Mouse (Mus musculus): Measurements from ENCODE around the gene Cln6.
"Not testable (repeated sequence)": the region's sequence is repeated elsewhere in the genome, so short reads cannot be mapped to it uniquely, and the experiment has no call there.

Cln6 gene

DNA sequence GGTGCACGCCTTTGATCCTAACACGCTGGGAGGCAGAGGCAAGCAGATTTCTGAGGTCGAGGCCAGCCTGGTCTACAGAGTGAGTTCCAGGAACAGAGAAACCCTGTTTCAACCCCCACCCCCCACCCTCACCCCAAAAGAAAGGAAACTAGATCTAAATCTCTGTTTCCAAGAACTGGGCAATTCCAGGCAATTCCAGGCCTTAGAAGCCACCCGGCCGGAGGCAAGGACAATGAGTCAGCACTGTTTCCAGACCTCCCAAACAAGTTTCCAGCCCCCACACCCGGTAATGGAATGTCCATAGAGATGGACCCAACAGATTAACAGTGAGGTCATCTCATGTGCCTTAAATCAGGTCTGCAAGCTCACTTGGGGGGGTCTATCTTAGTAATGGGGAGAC, 8.7 kb upstream of the Cln6 start:
- DNase-seq: no peak

DNA sequence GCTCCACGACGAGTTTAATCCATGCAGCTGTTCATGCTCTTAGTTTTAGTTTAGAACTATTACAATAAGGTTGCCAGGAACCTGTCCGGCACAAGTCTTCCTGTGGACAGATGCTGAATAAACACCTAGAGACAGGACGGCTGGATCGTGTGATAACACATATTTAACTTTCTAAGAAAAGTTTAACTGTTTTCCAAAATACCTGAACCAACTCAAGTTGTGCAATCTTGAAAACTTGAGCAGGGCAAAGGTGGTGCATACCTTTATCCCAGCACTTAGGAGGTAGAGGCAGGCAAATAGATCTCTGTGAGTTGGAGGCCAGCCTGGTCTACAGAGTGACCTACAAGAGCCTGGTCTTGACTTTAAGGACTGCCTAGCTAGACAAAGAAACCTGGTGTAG, 3.7 kb upstream of the Cln6 start:
- DNase-seq: no peak

DNA sequence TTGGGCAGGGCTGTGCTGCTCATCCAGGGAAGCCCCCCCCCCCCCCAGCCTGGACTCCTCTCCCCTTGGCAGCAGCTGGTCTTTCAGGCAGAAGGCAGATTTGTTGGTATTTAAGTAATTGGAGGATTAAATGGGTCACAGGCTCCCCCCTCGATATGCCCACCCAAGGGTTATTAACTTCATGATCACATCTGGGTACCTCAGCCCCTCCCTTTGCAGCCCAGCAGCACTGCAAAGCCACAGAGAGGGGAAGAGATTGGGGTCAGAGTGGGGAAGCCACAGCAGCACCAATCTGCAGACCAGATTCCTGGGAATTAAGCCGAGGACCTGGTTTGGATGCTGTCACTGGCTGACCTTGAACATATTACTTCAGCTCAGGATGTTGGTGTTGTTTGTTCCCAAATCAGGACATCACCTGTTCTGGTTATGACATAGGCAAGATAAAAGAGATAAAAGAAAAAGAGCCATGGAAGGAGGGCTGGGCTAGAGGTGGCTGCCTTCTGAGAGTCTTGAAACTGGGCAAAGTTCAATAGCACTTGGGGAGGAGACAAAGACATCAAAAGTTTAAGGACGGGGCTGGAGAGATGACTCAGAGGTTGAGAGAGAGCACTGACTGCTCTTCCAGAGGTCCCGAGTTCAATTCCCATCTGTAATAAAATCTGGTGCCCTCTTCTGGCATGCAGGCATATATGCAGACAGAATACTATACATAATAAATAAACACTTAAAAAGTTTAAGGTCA, 2.7 kb upstream of the Cln6 start:
- peak; percentile 88 for DNase-seq

DNA sequence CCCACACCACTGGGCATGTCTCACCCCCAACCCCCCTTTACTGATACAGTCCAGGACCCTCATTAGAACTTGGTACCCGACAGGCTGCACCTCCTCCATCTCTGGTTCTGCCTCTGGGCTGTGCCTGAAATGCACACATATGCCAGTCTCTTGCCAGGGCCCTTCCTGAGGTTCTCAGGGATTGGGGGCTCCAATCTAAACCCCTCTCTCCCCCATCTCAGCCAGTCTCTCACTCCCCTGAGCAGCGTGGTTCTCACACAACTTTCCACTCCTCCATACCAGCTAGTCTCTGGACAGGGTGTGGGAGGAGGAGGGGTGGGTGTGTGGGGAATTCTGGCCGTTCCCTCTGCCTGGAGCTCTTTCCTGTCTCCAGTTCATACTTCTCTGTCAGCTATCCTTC, 974 bp upstream of the Cln6 start:
- no peak for DNase-seq

DNA sequence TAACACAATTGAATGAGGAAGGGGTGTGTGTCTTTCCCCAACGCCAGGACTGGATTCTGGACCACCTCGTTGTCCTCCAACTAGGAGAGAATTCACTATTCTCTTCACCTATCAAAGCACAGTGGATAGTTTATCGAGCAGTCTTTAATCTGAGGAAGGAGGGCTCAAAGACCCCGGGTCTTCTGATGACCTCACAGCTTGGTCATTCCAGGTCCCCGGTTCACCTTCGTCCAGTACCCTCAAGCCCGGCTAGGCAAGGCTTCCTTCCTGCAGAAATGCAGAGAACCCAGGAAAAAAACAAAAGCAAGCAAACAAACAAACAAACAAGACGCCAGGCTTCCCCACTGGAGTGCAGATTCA, 459 bp upstream of the Cln6 start:
- no peak for DNase-seq

DNA sequence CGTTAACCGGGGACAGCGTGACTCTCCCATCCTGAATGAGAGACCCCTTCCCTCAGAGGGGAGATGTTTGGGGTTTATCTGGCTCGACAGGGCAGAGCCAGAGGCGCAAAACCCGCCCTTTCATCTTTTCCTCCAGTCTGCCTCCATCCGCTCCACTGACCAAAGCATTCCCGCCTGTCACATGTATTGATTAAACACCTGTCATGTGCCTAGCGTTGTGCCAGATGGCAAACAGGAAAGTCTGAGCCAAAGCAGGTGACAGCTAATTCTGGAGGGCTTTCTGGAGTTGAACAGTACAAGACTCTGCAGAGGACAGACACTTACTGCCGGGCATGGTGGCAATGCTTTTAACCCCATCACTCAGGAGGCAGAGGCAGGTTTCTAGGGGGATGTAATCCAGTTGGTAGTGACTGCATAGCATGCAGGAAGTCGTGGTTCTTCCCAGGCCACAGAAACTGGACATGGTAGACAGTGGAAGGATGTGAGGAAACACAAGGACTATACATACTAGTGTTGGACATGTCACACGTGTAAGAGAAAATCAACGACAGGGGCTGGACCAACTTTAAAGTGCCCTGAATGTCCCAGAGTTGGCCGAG, 686 bp downstream of the Cln6 start:
- DNase-seq: peak; percentile 61

DNA sequence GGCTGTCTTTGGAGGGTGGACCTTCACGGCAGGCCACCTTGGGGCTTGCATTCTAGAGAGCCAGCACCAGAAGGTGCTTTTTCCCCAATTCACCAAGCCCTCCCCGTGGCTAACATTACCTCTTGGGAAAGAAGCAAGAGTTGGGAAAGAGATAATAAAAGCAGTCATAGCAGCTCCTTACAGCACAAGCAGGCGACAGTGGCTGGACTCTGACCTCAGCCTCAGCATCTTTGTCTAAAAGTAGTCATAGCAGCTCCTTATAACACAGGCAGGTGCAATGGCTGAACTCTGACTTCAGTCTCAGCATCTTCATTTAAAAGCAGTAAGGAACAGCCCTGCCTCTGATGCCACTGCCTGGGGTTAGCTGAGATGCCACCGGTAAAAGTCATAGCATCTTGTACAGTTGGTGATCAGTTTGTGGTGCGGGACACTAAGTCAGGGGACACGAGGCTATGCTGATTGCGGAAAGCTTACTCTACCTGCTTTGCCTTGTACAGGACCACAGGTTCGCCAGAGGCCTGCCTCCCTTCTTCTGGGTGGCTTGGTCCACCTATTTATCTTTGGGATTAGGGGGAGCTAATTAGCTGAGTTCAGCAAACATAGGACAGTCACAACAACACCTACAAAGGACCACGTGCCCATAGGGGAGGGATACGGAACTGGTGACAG, 4.9 kb downstream of the Cln6 start:
- no peak for DNase-seq

DNA sequence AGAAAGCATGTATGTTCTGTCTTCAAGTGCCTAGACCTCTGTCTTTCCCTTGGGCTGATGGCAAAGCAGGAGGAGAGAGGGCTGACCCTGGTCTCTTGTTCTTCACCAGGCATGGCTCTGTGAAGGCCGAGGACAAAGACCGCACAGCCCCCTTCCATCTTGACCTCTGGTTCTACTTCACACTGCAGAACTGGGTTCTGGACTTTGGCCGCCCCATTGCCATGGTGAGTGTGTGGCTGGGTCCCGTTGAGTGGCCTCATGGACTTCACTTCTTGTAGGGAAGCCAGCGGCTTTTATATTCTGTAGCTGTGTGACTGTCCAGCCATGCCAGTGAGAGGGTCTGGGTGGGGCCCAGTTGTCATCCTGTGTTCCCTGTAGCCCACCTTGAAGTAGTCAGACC, 5.9 kb downstream of the Cln6 start:
- DNase-seq: no peak

DNA sequence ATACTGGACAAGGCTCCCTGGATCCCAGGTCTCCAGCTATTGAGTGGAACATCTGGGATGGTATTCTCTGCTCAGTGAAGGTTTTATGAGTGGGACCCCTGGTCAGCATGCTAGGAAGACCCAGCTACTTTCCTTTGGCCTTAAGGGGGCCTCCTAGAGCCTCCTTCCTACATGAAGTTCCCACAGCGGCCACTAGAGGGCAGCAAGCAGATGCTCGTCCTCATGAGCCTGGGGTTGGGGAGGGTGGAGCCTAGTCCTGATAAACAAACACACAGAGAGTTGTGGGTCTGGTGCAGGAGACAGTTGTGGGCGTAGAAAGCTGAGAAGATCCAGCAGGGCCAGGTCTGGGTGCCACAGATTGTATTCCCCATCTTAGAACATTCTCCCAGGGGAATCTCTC, 9.1 kb downstream of the Cln6 start:
- peak; percentile 92 for DNase-seq

DNA sequence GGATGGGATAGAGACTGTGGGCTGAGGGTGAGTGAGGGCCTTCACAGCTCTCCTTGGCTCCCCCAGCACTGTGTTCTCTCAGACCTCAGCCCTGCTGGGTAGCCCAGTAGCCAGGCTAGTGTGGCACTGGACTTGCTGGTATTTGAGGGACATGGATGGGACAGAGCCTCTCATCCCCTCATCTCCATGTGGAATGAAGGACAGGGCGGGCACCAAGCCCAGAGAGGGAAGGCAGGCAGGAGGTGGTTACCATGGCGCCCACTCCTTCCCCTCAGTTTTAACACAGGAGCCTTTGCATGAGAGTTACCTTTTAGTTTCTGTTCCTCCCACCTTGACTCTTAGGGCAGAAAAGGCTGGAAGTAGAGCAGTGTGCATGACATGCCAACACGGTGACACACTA, 10.1 kb downstream of the Cln6 start:
- DNase-seq: no peak

DNA sequence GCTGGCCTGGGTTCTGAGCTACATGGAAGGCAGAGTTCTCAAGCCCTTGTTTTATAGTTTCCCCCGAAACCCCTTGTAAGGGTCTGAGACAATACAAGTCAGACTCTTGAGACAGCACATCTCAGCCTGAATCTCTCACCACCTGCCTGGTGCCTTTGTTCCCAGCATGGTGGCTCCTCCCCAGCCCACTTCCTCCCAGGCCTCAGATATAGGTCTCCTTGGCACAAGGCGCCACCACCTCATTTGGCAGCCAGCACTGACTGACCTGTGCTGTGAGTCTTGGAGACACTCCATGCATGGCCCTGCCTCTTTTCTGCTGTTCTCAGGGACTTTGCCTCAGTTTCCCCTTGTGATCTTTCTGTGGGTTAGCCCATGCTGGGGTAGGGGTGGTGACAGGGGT, 13.0 kb downstream of the Cln6 start:
- DNase-seq: no peak

DNA sequence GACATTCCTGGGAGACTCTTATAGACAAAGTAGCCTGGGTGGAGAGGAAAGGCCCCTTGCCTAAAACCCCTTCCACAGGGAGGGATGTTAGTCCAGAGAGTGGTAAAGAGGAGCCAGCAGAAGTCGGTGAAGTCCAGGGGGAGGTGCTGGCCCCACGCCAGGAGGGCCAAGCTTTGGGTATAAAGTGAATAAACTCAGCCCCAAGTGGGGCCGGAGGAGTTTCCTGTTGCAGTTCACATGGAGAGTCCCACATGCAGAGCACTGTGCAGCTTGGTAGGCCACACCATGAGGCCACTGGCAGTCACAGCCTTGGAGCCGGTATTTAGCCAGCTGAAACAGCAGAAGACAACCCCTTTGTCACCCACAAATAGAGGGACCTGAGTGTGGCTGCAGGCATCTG, 15.9 kb downstream of the Cln6 start:
- DNase-seq: no peak

DNA sequence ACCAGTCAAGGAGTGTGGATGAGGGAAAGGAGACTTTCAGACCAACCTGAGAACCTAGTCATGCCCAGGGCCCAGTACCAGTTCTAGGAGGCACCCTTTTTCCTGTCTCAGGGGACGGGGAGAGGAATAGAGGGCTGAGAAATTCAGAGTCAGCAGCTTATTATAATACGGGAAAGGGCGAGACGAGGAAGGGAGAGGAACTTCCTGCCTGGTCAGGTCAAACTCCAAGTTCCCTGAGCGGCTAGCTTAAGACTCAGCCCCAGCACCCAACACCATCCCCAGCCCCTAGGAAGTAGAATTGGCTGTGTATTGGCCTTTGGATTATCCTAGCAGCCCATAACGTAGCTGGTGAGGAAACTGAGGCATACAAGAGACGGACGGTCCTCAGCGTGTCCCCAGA, 18.6 kb downstream of the Cln6 start:
- no peak for DNase-seq

DNA sequence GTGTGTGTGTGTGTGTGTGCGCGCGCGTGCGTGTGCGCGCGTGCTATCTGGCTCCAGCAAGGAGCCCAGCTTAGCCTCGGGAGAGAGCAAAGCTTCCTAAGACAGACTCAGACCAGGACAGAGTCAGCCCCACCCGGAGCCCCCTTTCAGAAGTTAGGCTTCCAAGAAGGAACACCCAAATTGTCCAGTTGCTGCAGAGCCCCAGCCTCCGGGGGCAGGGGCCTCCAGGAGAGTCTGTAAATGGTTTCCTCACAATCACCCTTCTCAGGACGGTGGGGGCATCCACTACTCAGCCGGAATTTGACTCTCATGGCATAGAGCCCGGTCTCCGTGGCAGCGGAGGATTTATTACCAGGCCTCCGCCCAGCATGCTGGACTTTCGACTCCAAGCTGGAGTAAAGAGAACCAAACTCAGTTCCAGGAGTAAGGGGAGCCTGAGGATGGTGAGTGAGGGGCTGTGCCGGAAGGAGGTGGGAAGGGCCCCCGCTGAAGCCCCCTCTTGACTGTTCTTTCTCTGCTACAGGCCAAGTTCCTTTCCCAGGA, 19.2 kb downstream of the Cln6 start, which contains the start of gene Calml4:
TSS of gene Calml4 (plus strand) at position 362 of the 543 bp plus-strand sequence.
- peak; percentile 63 for DNase-seq

DNA sequence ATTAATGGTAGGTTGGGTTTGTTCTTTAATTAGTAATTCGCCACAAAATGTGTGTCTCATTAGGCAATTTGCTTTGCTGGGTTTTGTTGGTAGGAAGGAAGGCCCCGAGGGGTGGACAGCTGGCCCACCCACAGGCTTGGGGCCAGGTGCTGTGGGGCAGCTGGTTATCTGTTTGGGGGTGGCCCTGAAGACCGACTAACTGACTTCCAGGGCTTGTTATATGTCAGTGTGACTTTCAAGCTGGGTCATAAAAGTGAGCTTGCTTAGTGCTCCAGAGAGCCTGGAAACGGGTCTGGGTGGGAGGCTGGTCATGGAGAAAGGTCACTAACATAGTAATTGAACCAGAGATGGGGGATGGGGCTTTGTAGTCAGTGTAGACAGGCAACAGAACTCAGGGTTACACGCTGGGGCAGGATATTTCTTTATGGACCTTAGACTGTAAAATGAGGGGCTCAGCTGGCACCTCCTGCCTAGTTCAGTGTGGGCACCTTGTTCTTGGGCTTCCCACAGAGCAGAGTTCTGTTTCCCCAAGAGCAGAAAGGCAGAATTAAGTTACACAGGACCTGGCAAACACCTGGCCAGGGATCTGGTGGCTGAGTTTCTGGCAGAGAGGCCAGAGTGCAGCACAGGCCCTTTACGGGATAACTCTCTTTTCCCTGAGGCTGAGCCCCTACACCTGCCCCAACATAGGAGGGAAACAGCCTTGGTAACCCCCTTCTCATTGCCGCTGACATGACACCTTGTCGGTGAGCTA, 19.9 kb downstream of the Cln6 start:
- DNase-seq: peak; percentile 58

DNA sequence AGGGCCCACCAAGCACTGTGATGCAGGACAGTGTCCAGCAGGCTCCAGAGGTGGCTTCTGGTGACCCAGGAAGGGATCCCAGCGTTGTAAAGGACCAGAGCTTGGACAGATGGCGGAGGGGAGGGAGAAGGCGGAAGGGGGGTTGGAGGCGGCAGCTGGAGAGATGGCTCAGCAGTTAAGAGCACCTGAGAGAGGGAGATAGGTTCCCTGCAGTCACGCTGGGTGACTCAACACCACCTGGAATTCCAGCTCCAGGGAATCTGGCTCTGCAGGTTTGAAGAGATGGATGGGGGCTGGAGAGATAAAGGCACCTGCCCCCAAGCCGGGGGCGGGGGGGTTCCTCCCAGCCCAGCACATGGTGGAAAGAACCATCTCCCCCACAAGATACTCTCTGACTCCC, 21.5 kb downstream of the Cln6 start:
- peak; percentile 27 for DNase-seq

DNA sequence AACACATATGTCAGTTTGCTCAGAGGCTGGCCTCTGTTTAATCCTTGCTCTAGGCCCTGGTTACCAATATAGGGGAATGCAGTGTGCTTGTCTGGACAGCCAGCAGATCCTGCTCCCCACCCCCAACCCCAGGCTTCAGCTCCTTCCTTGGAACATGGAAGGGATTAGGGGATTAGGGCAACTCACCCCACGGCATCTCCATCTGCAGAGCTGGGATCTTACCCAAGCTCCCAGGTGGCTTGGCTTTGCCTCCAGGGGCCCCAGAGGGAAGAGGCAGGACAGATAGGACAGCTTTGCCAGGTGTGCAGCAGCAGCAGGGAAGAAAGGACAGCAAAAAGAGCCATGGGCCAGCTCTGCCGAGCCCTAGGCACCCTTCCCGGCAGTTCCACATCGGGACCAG, 22.3 kb downstream of the Cln6 start:
- peak; percentile 59 for DNase-seq

DNA sequence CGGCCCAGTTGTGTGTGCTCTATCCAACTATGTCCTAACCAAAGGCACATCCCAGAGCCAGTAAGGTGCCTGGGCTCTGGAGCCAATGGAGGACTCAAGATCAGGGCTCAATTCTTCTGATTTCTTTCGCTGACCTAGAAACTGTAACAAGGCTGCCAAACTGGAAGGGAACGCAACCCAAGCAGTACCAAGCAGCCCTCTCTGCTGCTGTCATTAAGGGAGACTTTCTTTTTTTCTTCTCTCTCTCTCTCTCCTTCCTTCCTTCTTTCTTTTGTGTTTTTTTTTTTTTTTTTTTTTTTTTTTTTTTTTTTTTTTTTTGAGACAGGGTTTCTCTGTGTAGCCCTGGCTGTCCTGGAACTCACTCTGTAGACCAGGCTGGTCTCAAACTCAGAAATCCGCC, 30.7 kb downstream of the Cln6 start:
- DNase-seq: not testable (repeated sequence)

DNA sequence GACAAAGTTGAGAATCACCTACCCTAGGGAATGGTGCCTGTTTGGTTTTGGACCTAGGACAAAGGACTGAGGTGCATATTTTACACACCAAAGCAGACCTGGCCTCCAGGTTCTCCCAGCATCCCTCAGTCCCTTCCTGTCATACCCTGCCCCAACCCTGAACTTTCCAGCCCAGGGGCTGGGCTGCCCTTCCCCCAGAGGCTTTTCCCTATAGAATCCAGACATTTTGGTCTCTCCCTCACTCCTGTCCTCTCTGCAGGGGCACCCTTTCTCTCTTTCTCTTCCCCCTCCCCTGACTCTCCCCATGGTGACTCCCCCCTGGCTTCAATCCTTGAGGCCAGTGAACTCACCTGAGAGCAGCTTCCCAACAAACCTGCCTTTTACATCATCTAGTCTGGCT, 32.1 kb downstream of the Cln6 start:
- no peak for DNase-seq

DNA sequence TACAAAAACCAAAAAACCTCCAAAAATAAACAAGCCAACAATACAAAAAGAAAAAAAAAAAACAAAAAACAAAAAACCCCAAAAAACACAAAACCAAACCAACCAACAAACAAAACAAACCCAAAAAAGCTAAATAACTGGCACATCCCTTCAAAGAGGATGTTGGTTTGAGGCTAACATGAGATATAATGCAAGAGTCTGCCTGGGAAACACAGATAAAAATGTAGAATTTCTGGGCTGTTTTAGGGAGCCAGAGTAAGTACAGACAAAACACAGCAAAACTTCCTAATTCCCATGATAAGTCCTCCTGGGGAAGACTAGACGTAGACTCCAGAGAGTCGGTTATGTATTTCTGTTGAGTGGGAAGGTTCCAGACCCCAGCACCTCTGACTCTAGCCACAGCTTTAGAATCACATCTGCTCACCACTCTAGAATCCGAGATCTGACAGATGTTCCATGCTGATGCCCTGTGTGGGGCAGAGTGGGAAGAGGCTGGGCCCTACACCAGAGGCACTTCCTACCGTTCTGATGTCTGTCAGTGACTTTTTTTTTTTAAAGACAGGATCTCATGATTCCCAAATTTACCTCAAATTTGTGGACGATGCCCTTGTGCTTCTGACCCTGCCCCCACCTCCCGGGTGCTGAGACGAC, 38.5 kb downstream of the Cln6 start:
- DNase-seq: no peak

DNA sequence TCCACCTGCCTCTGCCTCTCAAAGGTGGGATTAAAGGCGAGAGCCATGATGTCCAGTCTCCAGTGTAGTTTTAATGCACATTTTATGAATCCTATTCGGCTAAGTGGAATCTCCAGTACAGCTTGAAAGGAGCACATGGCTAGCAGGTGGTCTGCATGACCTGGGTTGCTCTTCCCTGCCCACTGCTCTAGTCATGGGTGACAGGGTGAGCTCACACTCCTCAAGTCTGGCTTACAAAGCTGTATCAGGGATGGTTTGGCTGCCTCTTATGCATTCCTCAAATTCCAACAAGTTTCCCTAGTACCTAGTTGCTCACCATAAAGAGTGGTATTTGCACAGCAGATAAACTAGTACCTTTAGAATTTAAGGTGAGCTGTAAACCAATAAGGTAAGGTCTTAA, 39.2 kb downstream of the Cln6 start:
- no peak for DNase-seq

DNA sequence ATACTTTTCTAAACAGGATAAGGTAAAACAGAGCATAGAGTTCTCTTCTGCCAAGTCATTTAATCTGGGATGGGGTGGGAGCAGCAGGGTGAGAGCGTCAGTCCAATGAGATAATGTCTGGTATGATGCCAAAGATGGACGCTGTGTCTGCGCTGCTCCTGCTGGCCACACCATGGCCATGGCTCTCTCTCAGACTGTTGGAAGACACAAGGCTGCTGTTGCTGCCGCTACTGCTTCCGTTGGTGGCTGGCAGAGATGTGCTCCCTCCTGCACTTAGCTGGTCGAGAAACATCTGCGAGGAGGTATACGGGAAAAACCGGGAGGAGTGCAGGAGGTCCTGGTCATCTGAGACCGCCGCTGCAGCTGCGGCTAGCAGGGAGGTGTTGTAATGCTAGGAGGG, 43.3 kb downstream of the Cln6 start:
- DNase-seq: peak; percentile 11

DNA sequence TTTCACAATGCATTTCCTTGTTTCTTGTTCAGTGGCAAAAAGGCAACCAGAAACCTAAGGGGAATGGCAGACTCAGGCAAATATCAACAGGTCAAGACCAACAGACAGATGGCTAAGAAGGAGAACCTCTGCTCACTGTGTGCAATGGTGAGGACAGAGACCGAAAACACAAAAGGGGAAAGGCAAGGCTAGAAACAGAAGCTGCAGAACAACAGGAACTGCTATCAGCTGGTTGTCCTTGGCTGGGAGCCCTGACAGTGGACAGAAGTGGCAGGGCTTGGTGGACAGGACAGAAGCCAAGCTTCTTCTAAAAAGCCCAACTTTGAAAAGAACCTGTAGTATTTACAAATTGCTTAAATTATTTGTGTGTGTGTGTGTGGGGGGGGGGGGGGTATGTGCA, 55.9 kb downstream of the Cln6 start:
- DNase-seq: no peak

Data from retina, postnatal 1 day (tissue).